Mouse (Mus musculus) G1E (cell line): ENCODE data around the gene Nodal. TPM values are rescaled to one million over a fixed set of nuclear protein-coding genes. Genes with fewer than 3 reads are reported as not detected.

Experiments used
- ATAC-seq: 2 replicates; pipeline ENCODE4 v1.8.0; 2016; ENCODE audit warnings: mild to moderate bottlenecking; ENCODE audit not compliant: insufficient number of reproducible peaks, poor library complexity, low FRiP score, severe bottlenecking; ENCODE audit errors: extremely low read depth
- DNase-seq: peaks from one replicate; pipeline ENCODE4 v3.0.0; 2012; ENCODE audit warnings: low spot score
- H3K27me3 ChIP-seq: 2 replicates; pipeline ENCODE4 v1.6.1; 2012; ENCODE audit warnings: mild to moderate bottlenecking, low read length, inconsistent platforms; ENCODE audit not compliant: insufficient read depth
- H3K36me3 ChIP-seq: replicated peaks from 2 replicates; pipeline ENCODE3; 2012; ENCODE audit warnings: mild to moderate bottlenecking, inconsistent platforms
- H3K4me1 ChIP-seq: 2 replicates; pipeline ENCODE4 v1.6.1; 2012; ENCODE audit warnings: low read depth, low read length, inconsistent platforms, mixed read lengths; ENCODE audit not compliant: insufficient read depth
- H3K4me3 ChIP-seq: 2 replicates; pipeline ENCODE4 v1.5.1; 2012; ENCODE audit warnings: low read depth, mild to moderate bottlenecking, inconsistent platforms, low read length, moderate library complexity, mixed read lengths
- H3K9me3 ChIP-seq: replicated peaks from 2 replicates; pipeline ENCODE4 v1.6.1; 2012; ENCODE audit warnings: inconsistent platforms
- CTCF ChIP-seq: IDR thresholded peaks from 2 replicates; pipeline ENCODE4 v1.5.1; 2012; ENCODE audit warnings: low read depth, low read length, inconsistent platforms, mixed read lengths
- GATA1 ChIP-seq: IDR thresholded peaks from 2 replicates; pipeline ENCODE4 v1.6.1; 2012; ENCODE audit warnings: borderline replicate concordance, low read length, inconsistent platforms, mixed read lengths
- GATA2 ChIP-seq: IDR thresholded peaks from 2 replicates; pipeline ENCODE4 v1.6.1; 2012; ENCODE audit warnings: low read depth, low read length, inconsistent platforms, borderline replicate concordance
- POLR2AphosphoS5 ChIP-seq: IDR thresholded peaks from 2 replicates; pipeline ENCODE4 v1.6.1; 2012; ENCODE audit warnings: low read depth, low read length, inconsistent platforms; ENCODE audit not compliant: insufficient replicate concordance
- TAL1 ChIP-seq: conservative IDR thresholded peaks from 2 replicates; pipeline ENCODE4 v1.6.1; 2012; ENCODE audit warnings: low read depth, low read length, inconsistent platforms, mixed read lengths
- polyA plus RNA-seq: library from polyadenylated mRNA; stranded (reverse); fragments of >175 nt; gene quantifications from 2 replicates; pipeline ENCODE4 v1.2.3, GENCODE M21; 2012
- total RNA-seq, 2 experiments: library from RNA; stranded (forward) in 1 of 2; stranded (reverse) in 1 of 2; fragments of 200-1000 nt in 1 of 2; fragments of >200 nt in 1 of 2; fragmentation: Nextera tagmentation in 1 of 2; gene quantifications; 2 replicates each; pipeline ENCODE4 v1.2.3; 2014 to 2017

Gene Nodal
- total and polyA plus RNA-seq, 3 experiments, result not detected

GRCm38 (mm10) chr10:61465009-61465408 is 47.2 kb downstream of the Nodal start:
- no peaks in the 10 kb centered on the region for H3K27me3 ChIP-seq
- ATAC-seq, result peak; percentile 68
- H3K36me3 ChIP-seq, result no peaks in the 10 kb centered on the region
- H3K4me3 ChIP-seq, result no peak overlapping the region; the same call in 1 of the 2 replicates
- peaks cover 28% of the 10 kb centered on the region for H3K4me1 ChIP-seq
- H3K9me3 ChIP-seq, result no peaks in the 10 kb centered on the region
- no peak for DNase-seq
- TF ChIP-seq TAL1, result no peak
- TF ChIP-seq CTCF, result no peak
- no peak for TF ChIP-seq POLR2AphosphoS5
- no peak for TF ChIP-seq GATA2
- TF ChIP-seq GATA1, result no peak

GRCm38 (mm10) chr10:61466242-61466641 is 48.5 kb downstream of the Nodal start:
- Histone ChIP-seq H3K4me3 (no peak overlapping the region), H3K4me1 (peaks cover 28% of the 10 kb centered on the region), H3K36me3 (no peaks in the 10 kb centered on the region), H3K27me3 (no peaks in the 10 kb centered on the region), H3K9me3 (no peaks in the 10 kb centered on the region)
- TF ChIP-seq POLR2AphosphoS5, result no peak
- TF ChIP-seq CTCF, result peak; percentile 21; the same call in 1 of the 2 replicates
- ATAC-seq (no peak), DNase-seq (no peak)

- H3K27me3 ChIP-seq, result no peaks in the 10 kb centered on the region
- no peaks in the 10 kb centered on the region for H3K9me3 ChIP-seq
- no peak for TF ChIP-seq GATA1
- TF ChIP-seq GATA2, result no peak
- TF ChIP-seq CTCF, result peak; percentile 33
- no peak for TF ChIP-seq POLR2AphosphoS5
- ATAC-seq (no peak), DNase-seq (no peak)
- H3K36me3 ChIP-seq, result no peaks in the 10 kb centered on the region
- H3K4me1 ChIP-seq, result peaks cover 26% of the 10 kb centered on the region
- H3K4me3 ChIP-seq, result no peak overlapping the region
Measured at GRCm38 (mm10) chr10:61466873-61467272, 49.1 kb downstream of the Nodal start.

GRCm38 (mm10) chr10:61468900-61469299 is 51.1 kb downstream of the Nodal start:
- ATAC-seq (no peak), DNase-seq (no peak)
- no peaks in the 10 kb centered on the region for H3K27me3 ChIP-seq
- H3K4me1 ChIP-seq, result peaks cover 25% of the 10 kb centered on the region
- no peak overlapping the region for H3K4me3 ChIP-seq
- H3K36me3 ChIP-seq, result no peaks in the 10 kb centered on the region
- no peaks in the 10 kb centered on the region for H3K9me3 ChIP-seq
- TF ChIP-seq GATA2, result no peak
- no peak for TF ChIP-seq CTCF

GRCm38 (mm10) chr10:61473640-61474039 is 55.9 kb downstream of the Nodal start:
- no peak overlapping the region for H3K4me3 ChIP-seq
- peaks cover 12% of the 10 kb centered on the region for H3K36me3 ChIP-seq
- ATAC-seq (no peak), DNase-seq (no peak)
- no peaks in the 10 kb centered on the region for H3K27me3 ChIP-seq
- peaks cover 24% of the 10 kb centered on the region; the same call in 1 of the 2 replicates for H3K4me1 ChIP-seq
- no peak for TF ChIP-seq GATA1
- no peak for TF ChIP-seq CTCF
- no peak for TF ChIP-seq GATA2
- no peaks in the 10 kb centered on the region for H3K9me3 ChIP-seq

GRCm38 (mm10) chr10:61474344-61474743 is 56.6 kb downstream of the Nodal start:
- DNase-seq (no peak), ATAC-seq (no peak)
- no peaks in the 10 kb centered on the region for H3K9me3 ChIP-seq
- TF ChIP-seq POLR2AphosphoS5, result no peak
- TF ChIP-seq CTCF, result no peak
- TF ChIP-seq GATA2, result no peak
- no peak for TF ChIP-seq TAL1
- TF ChIP-seq GATA1, result no peak
- H3K36me3 ChIP-seq, result peaks cover 14% of the 10 kb centered on the region
- peaks cover 19% of the 10 kb centered on the region; the same call in 1 of the 2 replicates for H3K4me1 ChIP-seq
- no peaks in the 10 kb centered on the region for H3K27me3 ChIP-seq
- no peak overlapping the region for H3K4me3 ChIP-seq

Other genes starting within 250 kb of the Nodal start
- not detected in 2 replicates for gene Tbata, start 246.0 kb upstream of the Nodal start, total RNA-seq (2014; fragmentation: Nextera tagmentation)
- not detected in 2 replicates for gene Tbata, start 246.0 kb upstream of the Nodal start, total RNA-seq (2017)
- not detected in 2 replicates for gene Tbata, start 246.0 kb upstream of the Nodal start, polyA plus RNA-seq
- gene Adamts14, start 144.5 kb upstream of the Nodal start, total RNA-seq (2014; fragmentation: Nextera tagmentation), result not detected in 2 replicates
- not detected in 2 replicates for gene Adamts14, start 144.5 kb upstream of the Nodal start, total RNA-seq (2017)
- gene Adamts14, start 144.5 kb upstream of the Nodal start, polyA plus RNA-seq, result not detected in 2 replicates
- not detected in 2 replicates for gene Prf1, start 120.1 kb upstream of the Nodal start, total RNA-seq (2014; fragmentation: Nextera tagmentation)
- 0.05 and 0.06 TPM in 2 replicates for gene Prf1, start 120.1 kb upstream of the Nodal start, total RNA-seq (2017)
- gene Prf1, start 120.1 kb upstream of the Nodal start, polyA plus RNA-seq, result not detected in 2 replicates
- not detected in 2 replicates for gene Pald1, start 34.4 kb upstream of the Nodal start, total RNA-seq (2014; fragmentation: Nextera tagmentation)
- gene Pald1, start 34.4 kb upstream of the Nodal start, total RNA-seq (2017), result not detected in 2 replicates
- gene Pald1, start 34.4 kb upstream of the Nodal start, polyA plus RNA-seq, result 0.03 TPM in 1 of 2 replicates, not detected in the other
- 184 and 214 TPM in 2 replicates for gene Eif4ebp2, start 34.7 kb downstream of the Nodal start, total RNA-seq (2014; fragmentation: Nextera tagmentation)
- gene Eif4ebp2, start 34.7 kb downstream of the Nodal start, total RNA-seq (2017), result 8.9 and 9.4 TPM in 2 replicates
- 96.4 and 118 TPM in 2 replicates for gene Eif4ebp2, start 34.7 kb downstream of the Nodal start, polyA plus RNA-seq
- gene Lrrc20, start 57.8 kb downstream of the Nodal start, total RNA-seq (2014; fragmentation: Nextera tagmentation), result 7.4 and 7.7 TPM in 2 replicates
- 4.2 TPM in 2 replicates for gene Lrrc20, start 57.8 kb downstream of the Nodal start, total RNA-seq (2017)
- gene Lrrc20, start 57.8 kb downstream of the Nodal start, polyA plus RNA-seq, result 8.4 and 11.1 TPM in 2 replicates
- gene Npffr1, start 177.5 kb downstream of the Nodal start, total RNA-seq (2014; fragmentation: Nextera tagmentation), result not detected in 2 replicates
- 0.05 and 0.12 TPM in 2 replicates for gene Npffr1, start 177.5 kb downstream of the Nodal start, total RNA-seq (2017)
- gene Npffr1, start 177.5 kb downstream of the Nodal start, polyA plus RNA-seq, result not detected in 2 replicates
- gene Ppa1, start 230.6 kb downstream of the Nodal start, total RNA-seq (2014; fragmentation: Nextera tagmentation), result 19.0 and 29.6 TPM in 2 replicates
- 36.8 and 42.0 TPM in 2 replicates for gene Ppa1, start 230.6 kb downstream of the Nodal start, total RNA-seq (2017)
- 14.8 and 15.0 TPM in 2 replicates for gene Ppa1, start 230.6 kb downstream of the Nodal start, polyA plus RNA-seq